Mouse (Mus musculus) ovary, adult 18-20 months (tissue): ENCODE measurements around the gene AC192777.2.
"Not testable (repeated sequence)": the region's sequence is repeated elsewhere in the genome, so short reads cannot be mapped to it uniquely, and the experiment has no call there.

Source experiments
- DNase-seq: peaks from one replicate; pipeline ENCODE4 v3.0.0; 2022; ENCODE audit warnings: low spot score, mixed read lengths

Gene AC192777.2

DNA sequence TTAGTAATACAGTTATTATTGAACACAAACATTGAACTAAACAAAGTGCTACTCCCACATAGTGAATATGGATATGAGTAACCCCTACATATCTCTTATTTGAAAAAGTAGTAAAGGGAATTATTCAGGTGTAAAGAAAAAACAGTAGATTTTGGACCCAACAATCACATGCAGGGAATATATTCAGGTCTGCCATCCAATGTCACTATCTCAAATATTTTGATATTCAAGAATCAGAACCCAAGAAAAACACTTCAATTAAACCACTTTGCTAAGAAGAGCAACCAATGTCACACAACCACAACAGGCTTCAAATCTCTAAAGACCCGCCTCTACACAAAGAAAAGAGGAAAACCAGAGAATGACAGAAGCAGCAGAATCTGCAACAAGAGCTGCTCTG lies at the start of gene AC192777.2:
Gene AC192777.2, plus strand, starts transcription at position 301 of the 400 bp plus-strand sequence.
- DNase-seq, result not testable (repeated sequence)

- DNase-seq, result not testable (repeated sequence)
Measured at GRCm38 (mm10) chr17:40116172-40116571, 20.9 kb downstream of the AC192777.2 start.

DNA sequence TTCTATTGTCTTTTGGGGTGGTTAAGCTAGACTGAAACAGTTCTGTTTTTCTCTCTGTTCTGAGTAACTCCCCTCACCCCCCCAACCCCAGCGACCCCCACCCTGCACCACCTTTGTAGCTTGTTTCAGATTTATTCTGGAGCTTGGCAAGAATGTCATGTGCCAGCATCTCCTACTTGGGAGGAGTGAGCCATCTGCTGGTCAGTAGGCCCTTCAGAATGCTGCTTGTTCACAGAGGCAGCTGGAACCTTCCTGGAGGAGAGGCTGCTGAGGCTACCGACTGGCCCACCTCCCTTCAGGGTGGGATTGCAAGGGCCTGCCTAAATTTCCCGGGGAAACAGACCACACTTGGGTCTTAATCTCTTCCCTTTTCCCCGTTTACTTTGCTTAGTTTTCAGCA lies 21.6 kb downstream of the AC192777.2 start:
- DNase-seq, result not testable (repeated sequence)
